Mouse (Mus musculus): ENCODE data around the gene Tll1. TPM values are rescaled to one million over a fixed set of nuclear protein-coding genes. Genes with fewer than 3 reads are reported as not detected.
"Not testable (repeated sequence)": the region's sequence is repeated elsewhere in the genome, so short reads cannot be mapped to it uniquely, and the experiment has no call there.

Gene Tll1
- total RNA-seq, 2 experiments from 2014 or later: 3.4 to 4.3 TPM

DNA sequence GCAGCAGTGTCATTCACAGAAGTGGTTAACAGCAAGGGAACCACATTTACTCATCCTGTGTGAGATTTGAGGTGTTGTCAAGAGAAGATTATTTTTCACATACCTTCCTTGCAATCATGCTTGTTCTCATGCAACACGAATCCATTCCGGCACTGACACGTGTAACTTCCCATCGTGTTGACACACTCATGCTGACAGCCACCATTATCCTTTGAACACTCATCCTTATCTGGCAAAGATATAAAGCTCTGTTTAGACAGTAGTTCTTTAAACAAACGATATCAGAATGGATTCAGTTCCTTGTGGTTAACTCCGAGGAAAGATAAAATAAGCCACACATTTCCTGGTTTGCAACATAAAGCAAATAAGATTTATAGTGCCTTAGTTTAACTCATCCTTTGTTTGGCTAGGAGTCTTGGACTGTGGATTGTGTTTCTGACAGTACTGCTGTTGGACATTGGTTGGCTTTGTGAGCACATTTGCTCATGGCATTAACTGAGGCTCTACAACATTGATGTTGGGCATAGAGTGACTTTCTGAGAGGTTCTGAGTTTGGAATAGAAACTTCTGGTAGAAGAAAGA is 164.7 kb downstream of the Tll1 start:
- no peak overlapping the region for H3K4me3 ChIP-seq
- H3K27ac ChIP-seq: no peak overlapping the region
- DNase-seq (ENCODE audit: low spot score in 2 of 2): no peak
- TF ChIP-seq CTCF (conservative IDR thresholded peaks at IDR 0.05): no peak

- H3K4me3 ChIP-seq: no peak overlapping the region
- no peak for DNase-seq (ENCODE audit: low spot score in 2 of 2)
- no peak overlapping the region for H3K27ac ChIP-seq
- no peak for TF ChIP-seq CTCF (conservative IDR thresholded peaks at IDR 0.05)
Measured at GRCm38 (mm10) chr8:64030672-64031385, 175.2 kb downstream of the Tll1 start.

DNA sequence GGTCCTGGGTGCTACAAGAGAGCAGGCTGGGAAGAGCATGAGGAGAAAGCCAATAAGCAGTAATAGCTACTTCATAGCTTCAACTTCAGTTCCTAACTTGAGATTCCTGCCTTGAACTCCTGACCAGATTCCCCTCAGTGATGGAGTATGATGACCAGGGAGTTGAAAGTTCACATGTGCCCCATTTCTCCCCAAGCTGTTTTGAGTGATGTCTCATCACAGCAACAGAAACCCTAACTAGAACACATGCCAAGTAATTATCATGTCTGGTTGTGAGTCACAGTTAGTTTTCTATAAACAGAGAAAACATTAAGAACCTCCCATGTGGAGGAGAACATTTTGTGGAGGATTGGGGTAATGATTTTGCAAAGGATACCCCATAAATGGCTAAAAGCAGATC is 176.0 kb downstream of the Tll1 start:
- Histone ChIP-seq H3K4me3 (no peak overlapping the region), H3K27ac (no peak overlapping the region)
- DNase-seq (ENCODE audit: low spot score in 2 of 2): no peak
- TF ChIP-seq CTCF (conservative IDR thresholded peaks at IDR 0.05): no peak

GRCm38 (mm10) chr8:64029525-64029924 is 176.5 kb downstream of the Tll1 start:
- no peak overlapping the region for H3K4me3 ChIP-seq
- DNase-seq (ENCODE audit: low spot score in 2 of 2): no peak
- H3K27ac ChIP-seq: no peak overlapping the region
- TF ChIP-seq CTCF (conservative IDR thresholded peaks at IDR 0.05): no peak

- no peak for TF ChIP-seq CTCF (conservative IDR thresholded peaks at IDR 0.05)
- no peak overlapping the region for H3K27ac ChIP-seq
- no peak overlapping the region for H3K4me3 ChIP-seq
- DNase-seq (ENCODE audit: low spot score in 2 of 2): no peak
Measured at GRCm38 (mm10) chr8:64024359-64024758, 181.7 kb downstream of the Tll1 start.

DNA sequence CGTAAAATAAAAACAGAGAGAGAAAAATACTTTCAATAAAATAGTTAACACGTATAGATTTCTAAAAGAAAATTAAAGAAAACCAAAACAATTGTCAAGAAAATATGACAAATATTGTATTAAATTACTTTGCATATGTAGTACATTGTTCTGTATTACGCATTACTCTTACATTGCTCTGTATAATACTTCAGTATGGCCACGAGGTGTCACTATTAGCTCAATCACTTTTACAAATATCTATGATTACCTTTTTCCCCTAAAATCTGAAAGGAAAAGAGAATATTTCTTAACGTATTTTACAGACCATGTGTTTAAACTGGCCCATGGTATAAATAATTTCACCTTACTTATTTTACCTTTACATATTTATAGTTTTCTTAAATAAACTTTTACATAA is 182.5 kb downstream of the Tll1 start:
- peak in 1 of 2 experiments; percentile 17 for DNase-seq (ENCODE audit: low spot score in 2 of 2)
- peak; percentile 91 for TF ChIP-seq CTCF (conservative IDR thresholded peaks at IDR 0.05)
- Histone ChIP-seq H3K27ac (no peak overlapping the region), H3K4me3 (no peak overlapping the region)

DNA sequence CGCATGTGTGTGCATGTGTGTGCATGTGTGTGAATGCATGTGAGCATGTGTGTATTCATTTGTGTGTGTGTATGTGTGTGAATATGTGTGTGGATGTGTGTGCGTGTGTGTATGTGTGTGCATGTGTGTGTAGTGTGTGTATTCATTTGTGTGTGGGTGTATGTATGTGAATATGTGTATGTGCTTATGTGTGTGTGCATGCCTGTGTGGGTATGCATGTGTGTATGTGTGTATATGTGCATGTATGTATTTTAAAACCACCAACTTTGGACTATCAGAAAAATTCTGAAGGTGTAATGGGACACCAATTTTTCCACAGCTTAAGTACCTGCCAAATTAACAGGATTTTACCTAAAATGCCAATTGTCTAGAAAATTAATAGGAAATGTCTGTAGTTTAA is 183.0 kb downstream of the Tll1 start:
- no peak for DNase-seq (ENCODE audit: low spot score in 2 of 2)
- Histone ChIP-seq H3K27ac (no peak overlapping the region), H3K4me3 (no peak overlapping the region)
- no peak for TF ChIP-seq CTCF (conservative IDR thresholded peaks at IDR 0.05)

DNA sequence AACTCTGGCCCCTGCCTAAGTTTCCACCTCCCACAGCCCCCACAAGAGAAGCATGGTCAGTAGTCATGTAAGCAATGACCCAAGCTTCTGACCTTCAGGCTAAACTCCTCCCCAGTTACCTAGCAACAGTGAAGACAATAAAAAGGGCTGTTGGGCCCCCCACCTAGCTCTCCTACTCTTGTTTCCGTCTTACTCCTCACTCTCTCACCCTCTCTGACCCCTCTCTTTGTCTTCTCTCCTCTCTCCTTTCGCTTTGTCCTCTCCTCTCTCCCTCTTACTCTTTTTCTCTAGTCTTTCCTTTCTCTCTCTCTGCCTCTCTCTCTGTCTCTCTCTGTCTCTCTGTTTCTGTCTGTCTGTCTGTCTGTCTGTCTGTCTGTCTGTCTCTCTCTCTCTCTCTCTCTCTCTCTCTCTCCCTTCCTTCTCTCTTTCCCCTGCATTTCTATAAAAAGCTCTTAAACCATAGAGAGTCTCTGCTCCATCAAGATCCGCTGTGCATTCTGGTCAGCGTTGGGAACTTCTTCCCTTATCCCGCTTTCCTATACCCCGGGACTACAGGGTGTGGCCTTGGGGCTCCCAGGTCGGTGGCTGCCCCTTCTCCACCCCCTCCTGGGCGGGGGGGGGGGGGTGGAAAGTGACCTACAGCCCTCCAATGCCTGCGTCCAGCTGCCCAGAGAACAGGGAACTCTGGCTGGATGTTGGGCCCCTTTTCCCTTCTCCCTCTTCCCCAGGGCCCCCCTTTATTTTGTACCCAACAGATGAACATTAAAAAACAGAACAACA is 235.3 kb downstream of the Tll1 start:
- not testable (repeated sequence) for DNase-seq (ENCODE audit: low spot score in 2 of 2); H3K4me3 ChIP-seq; H3K27ac ChIP-seq
